Mouse (Mus musculus): ENCODE measurements around the gene Cers6. TPM values are rescaled to one million over a fixed set of nuclear protein-coding genes. Genes with fewer than 3 reads are reported as not detected.

The Cers6 gene
- total RNA-seq, 2 experiments from 2014 or later, result 0.80 to 0.97 TPM

DNA sequence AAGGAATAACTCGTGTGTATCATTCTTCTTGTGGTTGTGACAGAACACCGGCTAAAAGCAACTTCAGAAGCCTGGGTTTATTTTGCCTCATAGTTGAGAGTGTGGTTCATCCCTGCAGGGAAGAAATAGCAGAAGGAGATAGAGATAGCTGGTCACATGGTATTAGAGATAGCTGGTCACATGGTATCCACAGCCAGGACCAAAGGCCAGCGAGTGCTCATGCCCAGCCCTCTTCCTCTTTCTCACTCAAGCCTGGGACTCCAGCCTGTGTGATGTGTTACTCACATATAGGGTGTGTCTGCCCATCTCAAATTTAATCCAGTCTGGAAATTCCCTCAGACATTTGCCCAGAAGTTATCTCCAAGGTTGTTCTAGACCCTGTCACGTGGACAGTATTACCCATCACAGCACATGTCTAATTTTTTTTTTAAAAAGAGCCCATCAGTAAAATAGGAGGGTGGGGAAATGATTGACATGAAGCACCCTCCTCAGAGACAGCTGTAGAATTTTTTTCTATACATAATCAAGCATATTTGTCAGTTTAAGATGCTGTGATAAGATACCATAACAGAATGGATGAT lies 17.9 kb downstream of the Cers6 start:
- no peak for DNase-seq (ENCODE audit: low spot score)

GRCm38 (mm10) chr2:68884573-68884972 lies 23.3 kb downstream of the Cers6 start:
- DNase-seq (ENCODE audit: low spot score), result no peak

DNA sequence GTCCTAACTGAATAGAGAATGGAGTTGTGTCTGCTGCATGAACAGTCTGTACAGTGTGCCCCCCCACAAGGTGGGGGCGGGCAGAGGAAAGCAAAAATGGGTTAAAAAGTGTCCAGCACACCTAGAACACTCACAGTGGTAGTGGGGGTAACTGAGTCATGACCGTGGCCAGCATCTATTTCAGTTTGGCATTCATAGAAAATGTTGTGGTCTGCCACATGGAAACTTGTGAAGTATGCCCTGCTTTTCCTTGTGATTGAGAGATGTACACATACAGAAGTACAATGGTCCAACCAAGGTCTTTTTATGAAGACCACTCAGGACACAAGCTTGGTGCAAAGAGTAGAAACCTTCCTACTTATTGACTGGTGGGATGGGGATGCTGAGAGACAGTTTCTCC lies 24.0 kb downstream of the Cers6 start:
- no peak for DNase-seq (ENCODE audit: low spot score)

- DNase-seq (ENCODE audit: low spot score), result peak; percentile 50
These were observed 24.7 kb downstream of the Cers6 start for GRCm38 (mm10) chr2:68885766-68886496.

GRCm38 (mm10) chr2:68886661-68887060 lies 25.4 kb downstream of the Cers6 start:
- DNase-seq (ENCODE audit: low spot score), result peak; percentile 14

DNA sequence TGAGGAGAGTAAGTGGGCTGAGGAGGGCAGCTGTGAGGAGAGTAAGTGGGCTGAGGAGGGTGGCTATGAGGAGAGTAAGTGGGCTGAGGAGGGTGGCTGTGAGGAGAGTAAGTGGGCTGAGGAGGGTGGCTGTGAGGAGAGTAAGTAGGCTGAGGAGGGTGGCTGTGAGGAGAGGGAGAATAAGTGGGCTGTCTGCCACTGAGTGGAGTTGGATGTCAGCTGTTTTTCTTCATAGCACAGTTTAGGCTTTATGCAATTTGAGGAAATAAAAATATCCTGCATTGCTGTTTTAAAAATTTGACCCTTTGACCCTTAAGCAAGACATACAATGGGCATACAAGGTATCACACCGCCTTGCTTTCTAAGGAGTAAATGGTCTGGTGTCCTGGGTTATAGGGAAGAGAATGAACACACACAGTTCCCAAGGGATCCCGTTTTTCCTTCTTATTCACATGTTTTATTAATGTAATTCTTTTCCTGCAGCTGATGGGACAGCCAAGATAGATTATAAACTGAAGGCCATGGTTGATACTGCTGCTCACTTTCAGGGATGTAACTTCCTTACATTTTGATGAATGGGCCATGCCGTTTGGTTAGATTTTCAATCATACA lies 27.0 kb downstream of the Cers6 start:
- no peak for DNase-seq (ENCODE audit: low spot score)

- DNase-seq (ENCODE audit: low spot score), result no peak
These were observed 28.5 kb downstream of the Cers6 start for GRCm38 (mm10) chr2:68889661-68890170.

DNA sequence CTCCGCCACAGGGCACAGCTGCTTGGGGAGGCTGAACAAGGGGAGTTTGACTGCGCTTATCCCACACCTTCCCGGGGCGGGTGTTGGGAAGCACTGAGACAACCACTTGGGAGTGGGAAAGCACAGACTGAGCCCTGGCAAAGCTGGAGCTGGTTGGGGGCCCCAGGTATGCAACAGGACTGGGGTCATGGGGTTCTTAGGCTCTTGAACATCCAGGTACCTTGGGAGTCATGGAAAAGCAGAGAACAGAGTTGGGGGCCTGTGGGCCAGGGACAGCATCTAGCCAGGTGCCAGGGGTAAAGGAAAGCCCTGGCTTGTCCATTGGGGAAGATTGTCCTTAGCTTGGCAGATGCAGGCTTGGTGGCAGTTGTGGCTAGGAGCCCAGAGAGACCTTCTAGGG lies 31.2 kb downstream of the Cers6 start:
- DNase-seq (ENCODE audit: low spot score), result no peak

DNA sequence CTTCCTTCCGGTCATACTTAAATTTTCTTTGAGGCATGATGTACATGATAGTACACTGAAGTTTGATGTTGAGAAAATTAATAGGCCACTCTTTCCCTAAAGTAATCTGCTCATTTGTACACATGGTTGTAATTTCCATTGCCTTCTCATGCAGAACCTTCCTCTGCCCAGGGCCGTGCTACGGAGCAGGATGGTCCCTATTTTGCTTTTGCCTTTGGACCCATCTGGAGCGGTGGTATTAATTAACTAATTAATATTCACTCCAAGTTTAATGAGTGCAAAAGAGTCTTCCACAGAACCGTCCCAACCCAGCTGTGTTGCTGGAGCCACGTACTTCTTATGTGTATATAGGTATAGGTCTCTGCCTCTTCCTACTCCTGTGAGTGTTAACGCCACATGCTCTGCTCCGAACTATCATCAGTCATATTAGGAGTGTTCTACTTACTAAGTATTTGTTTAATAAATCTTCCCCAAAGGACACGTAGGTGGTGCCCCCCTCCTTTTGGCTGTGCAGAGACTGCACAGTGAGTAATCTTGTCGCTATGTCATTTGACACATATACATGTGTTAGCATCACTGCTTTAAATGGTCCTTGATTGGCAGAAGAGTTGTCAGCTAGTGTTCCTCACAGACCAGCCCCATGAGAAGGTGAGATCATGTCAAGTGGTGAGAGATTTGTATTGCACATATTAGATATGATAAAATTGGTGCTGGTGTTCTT lies 34.0 kb downstream of the Cers6 start:
- no peak for DNase-seq (ENCODE audit: low spot score)

- DNase-seq (ENCODE audit: low spot score), result no peak
These were observed 35.0 kb downstream of the Cers6 start for GRCm38 (mm10) chr2:68896196-68896595.

GRCm38 (mm10) chr2:68899770-68900521 lies 38.7 kb downstream of the Cers6 start:
- DNase-seq (ENCODE audit: low spot score), result no peak

- no peak for DNase-seq (ENCODE audit: low spot score)
These were observed 39.6 kb downstream of the Cers6 start for GRCm38 (mm10) chr2:68900640-68901378.

DNA sequence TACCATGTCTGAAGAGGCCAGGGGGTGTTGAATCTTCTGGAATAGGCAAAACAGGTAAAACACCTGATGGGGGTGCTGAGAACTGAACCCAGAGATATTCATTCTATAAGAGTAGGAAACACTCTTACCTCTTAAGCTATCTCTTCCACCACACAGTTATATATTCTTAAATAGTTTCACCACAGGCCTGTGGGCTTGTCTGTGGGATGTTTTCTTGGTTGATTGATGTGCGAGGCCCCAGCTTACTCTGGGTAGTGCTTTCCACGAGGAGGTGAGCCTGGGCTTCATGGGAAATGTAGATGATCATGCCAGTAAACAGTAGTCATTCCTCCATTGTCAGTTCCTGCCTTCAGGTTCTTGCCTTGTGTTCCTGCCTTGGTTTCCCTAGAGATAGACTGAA lies 40.5 kb downstream of the Cers6 start:
- DNase-seq (ENCODE audit: low spot score), result no peak

DNA sequence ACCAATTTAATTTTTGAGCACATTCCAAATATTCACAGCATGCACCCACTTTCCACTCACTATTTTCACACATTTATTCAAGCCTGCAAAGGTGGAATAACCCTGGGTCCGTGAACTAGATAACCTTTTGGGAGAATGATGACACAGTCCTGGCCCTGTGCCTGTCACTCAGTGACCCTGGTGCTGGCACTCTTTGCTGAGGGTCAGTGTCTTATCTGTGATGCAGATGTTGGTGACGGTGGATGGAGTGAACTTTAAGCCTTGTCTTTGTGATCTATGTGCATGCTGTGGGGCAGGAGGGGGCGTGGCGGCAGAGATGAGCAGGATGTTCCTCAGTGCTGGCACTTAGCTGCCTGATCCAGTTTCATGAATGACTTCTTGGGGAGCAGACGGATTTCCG lies 41.3 kb downstream of the Cers6 start:
- no peak for DNase-seq (ENCODE audit: low spot score)

DNA sequence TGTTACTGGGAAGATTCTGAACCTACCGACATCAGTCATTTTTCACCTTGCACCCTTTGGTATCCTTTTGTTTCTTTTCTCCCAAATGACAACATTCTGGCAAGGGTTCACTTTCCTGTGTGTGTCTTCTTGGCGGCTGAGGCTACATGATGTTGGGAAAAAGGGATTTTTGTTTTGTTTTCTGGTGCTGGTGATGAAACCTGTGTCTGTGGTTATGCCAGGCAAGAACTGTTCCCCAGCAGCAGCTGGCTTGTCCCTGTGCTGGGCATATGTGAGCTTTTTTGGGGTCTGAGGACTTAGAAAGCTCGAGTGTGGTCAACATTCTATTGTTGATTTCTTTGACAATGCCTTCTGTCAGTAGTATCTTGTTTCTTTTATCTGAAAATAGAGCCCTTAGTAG lies 45.7 kb downstream of the Cers6 start:
- DNase-seq (ENCODE audit: low spot score), result no peak

DNA sequence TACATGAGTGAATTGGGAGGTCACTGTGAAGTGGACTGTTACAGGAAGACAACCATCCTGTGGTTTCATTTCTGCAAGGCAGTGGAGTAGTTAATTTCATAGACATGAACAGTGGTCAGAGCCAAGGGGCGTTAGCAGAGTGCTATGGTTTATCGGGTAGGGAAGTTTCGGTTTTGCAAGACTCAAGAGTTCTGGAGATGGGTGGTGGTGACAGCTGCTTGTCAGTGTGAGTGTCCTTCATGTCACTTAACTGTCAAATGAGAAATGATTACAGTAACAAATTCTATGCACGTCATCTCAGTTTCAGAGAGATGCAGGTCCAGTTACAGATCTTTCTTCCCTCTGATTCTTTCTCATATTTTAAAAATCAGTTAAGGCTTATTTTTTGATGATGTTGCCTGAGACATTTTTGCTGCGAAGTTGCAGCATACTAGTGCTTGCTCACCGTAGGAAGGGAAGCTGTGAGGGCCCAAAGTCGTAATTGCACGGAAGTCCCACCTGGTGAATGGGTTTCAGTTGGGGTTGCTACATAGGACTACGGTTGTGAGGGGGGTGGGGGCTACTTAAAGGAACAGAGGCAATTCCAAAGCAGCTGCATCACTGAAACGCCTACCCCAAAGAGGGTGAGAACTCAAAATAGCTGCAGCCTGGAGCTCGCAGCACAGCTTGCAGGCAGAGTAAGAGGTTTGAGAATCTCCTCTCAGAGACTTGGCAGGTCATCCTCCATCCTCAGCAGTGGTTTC lies 46.7 kb downstream of the Cers6 start:
- no peak for DNase-seq (ENCODE audit: low spot score)

- no peak for DNase-seq (ENCODE audit: low spot score)
These were observed 49.5 kb downstream of the Cers6 start for GRCm38 (mm10) chr2:68910727-68911126.

- no peak for DNase-seq (ENCODE audit: low spot score)
These were observed 50.6 kb downstream of the Cers6 start for GRCm38 (mm10) chr2:68911587-68912483.

DNA sequence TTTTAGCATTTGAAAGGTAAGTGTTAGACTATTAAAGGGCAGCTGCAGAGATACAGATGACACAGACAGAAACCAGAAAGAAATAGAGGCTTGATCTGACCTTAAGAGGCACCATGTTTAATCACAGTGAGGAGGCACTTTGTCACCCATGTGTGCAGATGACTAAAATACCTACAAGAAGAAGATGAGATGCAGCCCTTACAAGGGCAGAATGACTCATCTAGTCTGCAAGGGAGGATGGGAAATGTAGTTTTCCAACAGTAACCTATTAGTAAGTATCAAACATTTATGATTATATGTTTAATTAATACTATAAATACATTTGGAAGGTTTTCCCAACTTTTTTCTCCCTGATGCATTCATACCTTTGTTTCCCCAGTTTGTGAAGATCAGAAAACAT lies 54.5 kb downstream of the Cers6 start:
- no peak for DNase-seq (ENCODE audit: low spot score)

Measured in gastrocnemius, adult 18-20 months (tissue).